Mouse (Mus musculus) brown adipose tissue, adult 24 weeks (tissue): ENCODE results near the gene Igfbp2. TPM values are rescaled to one million over a fixed set of nuclear protein-coding genes. Genes with fewer than 3 reads are reported as not detected.

Experiments
- H3K27ac ChIP-seq: fragments of 200-500 bp; replicated peaks from 2 replicates; pipeline ENCODE4 v1.5.1; 2012; ENCODE audit warnings: low read depth, mild to moderate bottlenecking, low read length
- H3K4me1 ChIP-seq: fragments of 200-500 bp; 2 replicates; pipeline ENCODE4 v1.6.1; 2012; ENCODE audit warnings: low read length, mixed read lengths; ENCODE audit not compliant: control insufficient read depth, insufficient read depth, insufficient read length
- H3K4me3 ChIP-seq: fragments of 200-500 bp; 2 replicates; pipeline ENCODE4 v1.5.1; 2012; ENCODE audit warnings: low read depth, mild to moderate bottlenecking, low read length, moderate library complexity; ENCODE audit not compliant: insufficient read depth
- polyA plus RNA-seq: library from polyadenylated mRNA; stranded (reverse); fragments of >200 nt; gene quantifications from 2 replicates; pipeline ENCODE4 v1.2.4, GENCODE M21; 2012; ENCODE audit not compliant: missing spikeins, insufficient read depth, insufficient read length

Igfbp2 gene
- polyA plus RNA-seq, 1 experiment = 1.1 TPM

- Histone ChIP-seq H3K4me3 (no peak overlapping the region), H3K27ac (no peak overlapping the region), H3K4me1 (no peaks in the 10 kb centered on the region)
Observed at GRCm38 (mm10) chr1:72879319-72879634, 55.0 kb downstream of the Igfbp2 start.

GRCm38 (mm10) chr1:72885111-72885818 is 61.0 kb downstream of the Igfbp2 start:
- Histone ChIP-seq H3K4me1 (no peaks in the 10 kb centered on the region), H3K27ac (no peak overlapping the region), H3K4me3 (no peak overlapping the region)

GRCm38 (mm10) chr1:72885819-72886169 is 61.5 kb downstream of the Igfbp2 start:
- Histone ChIP-seq H3K4me3 (no peak overlapping the region), H3K4me1 (no peaks in the 10 kb centered on the region), H3K27ac (no peak overlapping the region)

GRCm38 (mm10) chr1:72887910-72888309 is 63.6 kb downstream of the Igfbp2 start:
- Histone ChIP-seq H3K27ac (no peak overlapping the region), H3K4me3 (no peak overlapping the region), H3K4me1 (no peaks in the 10 kb centered on the region)

GRCm38 (mm10) chr1:72895821-72896220 is 71.5 kb downstream of the Igfbp2 start:
- H3K27ac ChIP-seq = no peak overlapping the region
- H3K4me3 ChIP-seq = no peak overlapping the region
- no peaks in the 10 kb centered on the region for H3K4me1 ChIP-seq

Other genes with a start within 250 kb of the Igfbp2 start
- gene Smarcal1, start 241.3 kb upstream of the Igfbp2 start, polyA plus RNA-seq = 11.8 and 13.9 TPM in 2 replicates
- not detected in 2 replicates for gene Ankar, start 123.9 kb upstream of the Igfbp2 start, polyA plus RNA-seq
- 292 and 293 TPM in 2 replicates for gene Rpl37a, start 113.2 kb upstream of the Igfbp2 start, polyA plus RNA-seq
- gene Igfbp5, start 50.4 kb downstream of the Igfbp2 start, polyA plus RNA-seq = 55.5 and 82.6 TPM in 2 replicates
- gene Tnp1, start 191.4 kb downstream of the Igfbp2 start, polyA plus RNA-seq = not detected in 2 replicates